In the genomic region with DNA sequence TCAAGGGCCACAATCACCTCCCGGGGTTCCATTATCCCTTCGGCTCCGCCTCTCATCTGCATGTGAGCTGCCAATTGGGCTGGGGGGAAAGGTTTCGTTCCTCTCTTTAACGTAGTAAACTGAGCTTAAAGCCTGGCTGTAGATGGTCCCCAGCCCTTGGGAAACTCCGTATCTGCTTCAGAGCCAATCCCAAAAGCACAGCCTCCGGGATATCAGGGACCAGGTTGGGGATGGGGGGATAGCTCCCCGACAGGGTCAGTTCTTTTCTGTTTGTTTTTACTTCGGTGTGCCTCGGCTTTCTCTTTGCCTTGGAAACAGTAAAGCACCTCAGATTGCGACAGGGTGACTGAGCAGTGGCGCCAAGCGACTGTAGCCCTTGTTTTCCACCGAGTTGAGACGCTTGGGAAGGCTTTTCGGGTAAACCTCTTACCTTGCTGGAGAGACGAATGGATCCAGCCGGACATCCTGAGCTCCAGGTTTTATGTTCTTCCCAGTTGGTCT, we compare ENCODE assay signal across 8 mouse cellular contexts.
DNase-seq lines count a peak whose midpoint lies in the region; ATAC-seq lines count a peak whose summit lies in the region.

No protein-coding gene starts in this region.

- peak overlapping the region; percentile 79 for H3K4me2 ChIP-seq in heart, embryonic 11.5 days
- H3K4me2 ChIP-seq in midbrain, embryonic 11.5 days = peak overlapping the region; percentile 60

- WGBS in heart, embryonic 11.5 days (ENCODE audit: insufficient replicate concordance) = under 1% methylated on average over 18 of the region's 18 CpGs
- WGBS in midbrain, embryonic 11.5 days = 3% methylated on average over 18 of the region's 18 CpGs

- no peaks in the 10 kb centered on the region for H3K36me3 ChIP-seq in heart, embryonic 11.5 days (ENCODE audit: control insufficient read depth, insufficient read depth, low read length)
- H3K36me3 ChIP-seq in midbrain, embryonic 11.5 days (ENCODE audit: control insufficient read depth, insufficient read depth, low read length) = no peaks in the 10 kb centered on the region

- H3K9me3 ChIP-seq in heart, embryonic 11.5 days (replicated peaks; ENCODE audit: control insufficient read depth, low read length) = no peaks in the 10 kb centered on the region
- no peaks in the 10 kb centered on the region for H3K9me3 ChIP-seq in midbrain, embryonic 11.5 days (ENCODE audit: control insufficient read depth, low read length)

- peaks cover 16% of the 10 kb centered on the region; the same call in 1 of the 2 replicates for H3K27me3 ChIP-seq in heart, embryonic 11.5 days (ENCODE audit: control insufficient read depth, insufficient read depth, low read length)
- peaks cover 7% of the 10 kb centered on the region for H3K27me3 ChIP-seq in midbrain, embryonic 11.5 days (ENCODE audit: control insufficient read depth, insufficient read depth, low read length)

- DNase-seq in heart, adult 9 months (ENCODE audit: low spot score in 2 of 2) = no peak
- DNase-seq in adrenal gland, adult 8-10 months = peak; percentile 13
- peak; percentile 92 for DNase-seq in midbrain, embryonic 11.5 days (ENCODE audit: low spot score, missing footprints)
- no peak for DNase-seq in urinary bladder, postnatal 14 days (ENCODE audit: low spot score)
- no peak for DNase-seq in spleen, adult 18-20 months
- DNase-seq in gastrocnemius, postnatal 4 days (ENCODE audit: low spot score in 2 of 2) = no peak

- H3K4me3 ChIP-seq in heart, embryonic 11.5 days (ENCODE audit: low read depth, low read length) = peak overlapping the region; percentile 43
- peak overlapping the region; percentile 26 for H3K4me3 ChIP-seq in midbrain, embryonic 11.5 days (ENCODE audit: low read depth, low read length)

- H3K27ac ChIP-seq in heart, embryonic 11.5 days (ENCODE audit: low read depth, low read length) = no peak overlapping the region
- no peak overlapping the region for H3K27ac ChIP-seq in midbrain, embryonic 11.5 days (ENCODE audit: low read depth, low read length)

- no peak for ATAC-seq in heart, embryonic 11.5 days (replicated peaks; ENCODE audit: insufficient number of reproducible peaks, low FRiP score, low TSS enrichment)
- ATAC-seq in hematopoietic stem cell, adult 5-6 weeks (replicated peaks in 1 of 2; ENCODE audit: insufficient read depth in 1 of 2, low FRiP score in 2 of 2, low TSS enrichment in 1 of 2, low read depth in 1 of 2, poor library complexity in 2 of 2, severe bottlenecking in 2 of 2) = peak; percentile 56 to 68; a peak in 3 of 4 replicates
- ATAC-seq in midbrain, embryonic 11.5 days (ENCODE audit: low FRiP score) = no peak

- H3K4me1 ChIP-seq in heart, embryonic 11.5 days (ENCODE audit: control insufficient read depth, insufficient read depth, low read length) = no peaks in the 10 kb centered on the region
- H3K4me1 ChIP-seq in midbrain, embryonic 11.5 days (ENCODE audit: control insufficient read depth, insufficient read depth, low read length) = peaks cover 5% of the 10 kb centered on the region; the same call in 1 of the 2 replicates

- peak overlapping the region; percentile 59; the same call in 1 of the 2 replicates for H3K9ac ChIP-seq in heart, embryonic 11.5 days (ENCODE audit: low read depth, low read length)
- peak overlapping the region; percentile 30; the same call in 1 of the 2 replicates for H3K9ac ChIP-seq in midbrain, embryonic 11.5 days (ENCODE audit: low read length)

Comparison
In these comparisons a context has a peak if more than half of its experiments do, and no peak if none do; other contexts are left out.
1. ATAC-seq: peak in hematopoietic stem cell, adult 5-6 weeks (2 of 2); none in heart, embryonic 11.5 days (single experiment) and midbrain, embryonic 11.5 days (single experiment).
2. DNase-seq: peak in adrenal gland, adult 8-10 months (single experiment) and midbrain, embryonic 11.5 days (single experiment); none in heart, adult 9 months (0 of 2), urinary bladder, postnatal 14 days (single experiment), spleen, adult 18-20 months (0 of 2) and gastrocnemius, postnatal 4 days (0 of 2).